Mouse (Mus musculus) megakaryocyte, adult 5-6 weeks (primary cell): ENCODE measurements at regions not wholly inside any gene's neighbourhood (a gene's known extent, or its start where the extent isn't known, plus 50 kb on each side); places are given as distances from the start of the nearest gene placed in this dataset.
"Not testable (repeated sequence)": the region's sequence is repeated elsewhere in the genome, so short reads cannot be mapped to it uniquely, and the experiment has no call there.

Experiments used
- ATAC-seq: 2 replicates; pipeline ENCODE4 v1.8.0; 2016; ENCODE audit warnings: mild to moderate bottlenecking, inconsistent platforms; ENCODE audit not compliant: poor library complexity, severe bottlenecking

DNA sequence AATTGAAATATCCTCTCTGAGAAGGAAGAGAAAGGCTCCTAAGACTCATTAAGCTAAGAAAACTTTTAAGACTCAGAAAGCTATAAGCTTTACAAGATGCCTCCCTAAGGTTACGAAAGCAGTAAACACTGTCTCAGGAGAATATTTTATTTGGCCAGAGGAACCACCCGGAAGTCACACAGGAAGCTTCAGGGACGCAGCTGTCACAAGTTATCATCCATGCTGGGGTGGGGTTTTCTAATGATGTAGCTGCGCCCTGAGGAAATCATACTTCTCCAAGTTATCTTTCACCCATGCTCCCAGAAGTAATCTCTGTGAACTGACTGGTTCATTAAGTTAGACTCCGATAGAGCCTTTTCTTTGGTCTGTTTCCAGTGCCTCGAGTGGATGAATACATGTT, 102.0 kb upstream of the Fam78b start:
- ATAC-seq: no peak

DNA sequence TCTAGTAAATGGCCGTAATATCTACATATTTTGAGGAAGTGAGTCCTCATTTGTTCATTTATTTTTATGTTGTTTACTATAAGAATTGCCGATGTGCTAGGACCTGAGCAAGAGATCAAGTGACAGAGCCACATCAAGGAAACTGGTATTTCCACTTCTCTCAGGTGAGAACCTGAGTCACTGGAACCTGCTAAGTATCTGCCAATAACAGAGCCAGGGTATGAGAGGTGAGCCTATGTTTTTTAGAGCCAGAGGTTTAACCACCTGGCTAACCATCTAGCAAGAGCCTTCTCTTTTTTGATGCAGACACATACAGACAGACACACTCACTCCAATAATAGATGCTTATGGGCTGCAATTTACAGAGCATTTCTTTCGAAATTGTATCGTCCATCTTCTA, 101.2 kb upstream of the Fam78b start:
- no peak for ATAC-seq

DNA sequence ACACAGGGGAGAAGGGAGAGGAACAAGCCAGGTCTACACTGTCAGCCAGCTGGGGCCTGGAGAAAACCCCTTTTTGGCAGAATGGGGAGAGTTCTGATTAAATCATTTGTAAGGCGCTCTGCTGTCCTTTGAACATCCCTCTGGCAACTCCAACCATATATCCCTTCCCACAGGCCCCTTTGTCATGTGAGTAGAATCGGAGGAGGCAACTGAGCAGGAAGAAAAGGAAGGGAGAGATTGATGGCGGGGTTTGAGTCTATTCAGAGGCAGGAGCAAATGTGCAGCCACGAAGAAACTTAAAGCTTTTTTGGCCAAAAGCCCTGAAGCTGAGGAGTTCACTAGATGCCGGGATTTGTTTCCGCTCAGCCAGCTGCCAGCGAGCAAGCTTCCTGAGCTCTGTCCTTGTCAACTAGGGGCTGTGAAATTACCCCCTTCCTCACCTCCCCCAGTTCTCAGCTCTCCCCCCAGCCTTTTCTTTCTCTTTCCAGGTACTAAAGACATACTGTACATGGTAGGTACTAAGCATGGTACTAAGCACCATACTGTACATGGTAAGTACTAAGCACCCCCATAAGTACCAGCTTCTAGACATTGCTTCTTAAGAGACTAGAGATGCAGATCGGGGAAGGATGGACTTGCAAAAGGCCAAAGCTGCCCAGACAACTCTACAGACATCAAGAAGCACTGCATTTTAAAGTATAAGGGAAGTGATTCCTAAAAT, 100.6 kb upstream of the Fam78b start:
- no peak for ATAC-seq

DNA sequence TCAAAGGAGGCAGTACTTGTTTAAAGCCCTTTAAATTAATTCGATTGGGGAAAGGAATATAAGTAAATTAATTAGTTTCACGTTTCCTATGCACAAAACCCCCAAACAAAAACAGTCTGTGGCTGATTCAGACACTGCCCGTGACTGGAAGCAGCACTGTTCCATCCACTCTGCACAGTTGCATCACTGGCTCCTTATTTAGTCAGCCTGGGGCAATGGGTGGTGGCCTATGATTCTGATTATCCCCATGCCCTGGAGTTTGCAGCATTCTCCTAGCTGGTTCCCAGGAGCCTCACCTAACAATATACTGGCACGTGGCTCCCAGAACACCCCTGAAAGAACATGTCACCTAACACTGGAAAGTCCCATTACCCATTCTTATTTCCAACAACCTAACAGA, 99.6 kb upstream of the Fam78b start:
- ATAC-seq: no peak

DNA sequence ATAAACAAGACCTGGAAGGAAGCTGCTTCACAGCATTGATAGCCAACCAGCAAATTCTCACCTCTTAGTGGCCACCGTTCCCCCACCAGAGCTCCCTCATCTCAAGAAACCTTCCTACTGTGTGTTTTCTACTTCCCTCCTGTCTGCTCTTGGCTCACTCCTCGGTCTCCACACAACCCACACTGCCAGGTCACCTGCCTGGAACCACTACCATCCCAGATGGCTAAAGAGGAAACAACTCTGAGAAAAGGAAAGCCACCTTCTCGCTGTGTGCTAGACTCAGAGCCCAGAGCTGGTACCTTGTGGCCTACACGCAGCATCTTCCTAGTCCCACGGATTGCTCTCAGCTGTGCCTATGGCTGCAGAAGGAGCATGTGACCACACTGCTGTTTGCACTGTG, 97.8 kb upstream of the Fam78b start:
- 0 out of 2 replicates have a peak, but pooled peaks have one; percentile 9 for ATAC-seq

DNA sequence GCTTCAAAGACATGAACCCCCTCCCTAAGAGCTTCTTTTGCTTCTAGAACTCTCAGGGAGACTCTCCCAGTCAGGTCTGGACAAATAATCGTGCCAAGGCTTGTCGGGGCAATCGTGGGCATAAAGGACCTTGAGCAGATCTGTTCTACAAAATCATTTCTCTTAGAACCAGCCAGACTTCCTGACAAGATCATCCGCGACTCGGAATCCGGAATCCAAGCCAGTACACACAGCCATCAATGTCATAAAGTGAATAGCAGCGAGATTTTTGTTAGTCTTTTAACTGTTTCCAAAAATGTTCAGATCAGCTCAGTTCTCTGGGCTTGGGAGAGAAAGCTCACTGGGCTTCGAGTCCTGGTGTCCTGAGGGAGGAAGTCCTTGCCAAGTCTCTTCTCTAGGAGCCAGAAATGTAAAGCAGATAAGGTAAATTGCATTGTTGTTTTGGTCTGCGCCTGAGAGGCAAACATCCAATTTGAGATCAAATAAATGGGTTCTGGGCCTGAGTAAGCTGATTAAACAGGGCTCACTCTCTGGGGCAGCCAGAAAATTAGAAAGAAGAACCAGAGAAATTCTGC, 92.9 kb upstream of the Fam78b start:
- ATAC-seq: no peak

DNA sequence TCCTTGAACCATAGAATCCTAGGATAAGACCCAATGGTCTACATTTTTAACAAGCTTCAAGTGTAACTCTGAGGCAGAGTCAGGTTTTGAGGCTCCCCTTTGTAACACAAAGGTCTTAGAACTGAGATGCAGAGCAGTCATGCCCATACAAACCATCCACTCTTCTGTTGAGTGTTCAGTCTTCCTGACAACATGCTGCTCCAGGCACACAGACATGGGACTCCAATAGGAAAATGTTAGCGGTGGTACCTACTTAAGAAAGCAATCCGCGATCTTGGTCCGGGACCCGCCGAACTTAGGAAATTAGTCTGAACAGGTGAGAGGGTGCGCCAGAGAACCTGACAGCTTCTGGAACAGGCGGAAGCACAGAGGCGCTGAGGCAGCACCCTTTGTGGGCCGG, 89.0 kb upstream of the Fam78b start:
- not testable (repeated sequence) for ATAC-seq

DNA sequence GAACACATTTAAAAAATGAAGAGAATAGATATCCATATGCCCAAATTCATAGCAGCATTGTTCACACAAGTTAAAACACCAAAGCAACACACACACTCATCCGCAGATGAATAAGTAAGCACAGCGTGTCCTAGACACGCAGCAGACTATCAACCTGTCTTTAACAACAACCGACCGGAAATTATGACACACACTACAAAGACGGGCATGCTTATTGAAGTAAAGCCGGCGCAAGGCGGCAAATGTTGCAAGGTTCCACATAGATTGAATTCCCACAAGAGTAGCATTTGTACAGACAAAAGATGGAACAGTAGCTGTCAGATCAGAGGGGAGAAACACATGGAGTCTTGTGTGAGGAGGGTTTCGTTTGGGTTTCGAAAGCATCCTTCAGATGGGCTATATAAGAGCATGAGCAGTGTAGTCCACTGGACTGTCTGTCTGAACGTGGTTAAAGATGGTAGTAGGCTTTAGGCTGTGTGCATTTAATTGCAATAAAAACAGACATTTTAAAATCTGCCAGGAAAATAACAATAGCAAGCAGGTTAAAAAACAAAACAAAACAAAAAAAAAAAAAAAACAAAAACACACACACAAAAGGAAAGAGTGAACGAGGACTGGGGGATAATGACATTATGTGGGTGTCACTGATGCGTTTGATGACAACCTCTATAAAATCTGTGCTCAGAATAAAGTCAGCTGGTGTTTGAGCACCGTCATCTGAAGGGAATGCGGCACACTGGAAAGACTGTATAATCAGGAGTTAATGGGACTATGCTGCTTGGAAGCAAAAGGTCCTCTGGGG, 78.1 kb upstream of the Fam78b start:
- no peak for ATAC-seq

DNA sequence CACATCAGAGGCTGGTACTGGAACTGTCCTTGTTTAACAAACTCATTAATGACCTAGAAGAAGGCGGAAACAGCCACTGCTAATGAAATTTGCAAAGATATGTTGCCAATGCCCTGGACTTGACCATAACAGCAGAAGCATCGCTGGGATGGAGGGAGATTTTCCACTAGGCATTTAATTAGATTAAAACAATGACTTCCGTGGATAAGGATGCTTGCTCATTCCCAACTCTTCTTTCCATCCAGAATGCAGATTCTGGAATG, 77.6 kb upstream of the Fam78b start:
- no peak for ATAC-seq

DNA sequence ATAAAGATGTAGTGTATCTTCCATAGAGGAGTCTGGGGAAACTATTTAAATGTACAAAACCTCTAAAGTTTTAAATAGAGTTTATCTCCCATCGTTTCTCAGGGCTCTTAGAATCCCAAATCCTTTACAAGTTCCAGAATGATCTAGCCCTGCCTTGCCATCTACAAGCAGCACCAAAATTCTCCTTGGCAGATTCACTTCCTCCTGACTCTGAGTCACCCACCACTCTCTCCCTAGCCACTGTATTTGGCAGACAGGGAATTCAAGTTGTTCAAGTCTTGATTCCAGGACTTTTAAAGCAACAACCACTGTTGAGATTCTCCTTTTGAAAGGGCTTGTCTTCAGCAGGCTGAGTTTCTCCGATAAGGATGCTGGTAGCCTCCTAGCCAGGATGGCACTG, 77.1 kb upstream of the Fam78b start:
- no peak for ATAC-seq

DNA sequence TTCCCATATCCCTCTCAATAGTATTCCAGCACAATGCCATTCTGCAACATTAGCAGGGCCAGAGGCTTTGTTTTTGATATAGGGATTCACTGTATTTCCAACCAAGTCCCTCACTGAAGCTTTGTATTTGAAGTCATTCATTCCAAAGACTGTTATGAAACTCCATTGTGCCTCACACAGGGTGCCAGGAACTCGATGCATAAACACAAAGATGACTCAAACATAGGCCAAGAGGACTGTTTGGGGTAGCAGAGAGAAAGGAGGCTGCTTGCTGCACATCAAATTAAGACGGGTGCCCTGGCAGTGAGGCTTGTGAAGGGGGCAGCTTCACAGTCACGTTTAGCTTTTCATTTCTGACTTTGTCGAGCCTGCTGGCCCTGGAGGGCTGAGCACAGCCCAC, 75.1 kb upstream of the Fam78b start:
- ATAC-seq: no peak

DNA sequence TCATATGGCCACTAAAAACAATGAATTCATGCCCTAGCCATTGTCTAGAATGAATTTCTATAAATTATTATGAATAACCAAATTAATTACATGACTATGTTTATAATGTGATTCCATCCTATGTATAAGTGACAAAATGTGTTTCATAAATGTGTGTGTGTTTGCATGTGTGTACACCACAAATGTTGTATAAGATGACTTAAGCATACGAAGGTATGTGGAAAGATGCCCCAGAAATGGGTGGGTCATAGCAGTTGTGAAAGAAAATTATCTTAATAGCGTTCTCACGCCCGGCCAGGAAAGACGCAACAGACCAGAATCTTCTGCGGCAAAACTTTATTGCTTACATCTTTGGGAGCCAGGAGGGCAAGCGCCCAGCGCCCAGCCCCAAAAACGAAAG, 61.5 kb upstream of the Fam78b start:
- ATAC-seq: not testable (repeated sequence)

DNA sequence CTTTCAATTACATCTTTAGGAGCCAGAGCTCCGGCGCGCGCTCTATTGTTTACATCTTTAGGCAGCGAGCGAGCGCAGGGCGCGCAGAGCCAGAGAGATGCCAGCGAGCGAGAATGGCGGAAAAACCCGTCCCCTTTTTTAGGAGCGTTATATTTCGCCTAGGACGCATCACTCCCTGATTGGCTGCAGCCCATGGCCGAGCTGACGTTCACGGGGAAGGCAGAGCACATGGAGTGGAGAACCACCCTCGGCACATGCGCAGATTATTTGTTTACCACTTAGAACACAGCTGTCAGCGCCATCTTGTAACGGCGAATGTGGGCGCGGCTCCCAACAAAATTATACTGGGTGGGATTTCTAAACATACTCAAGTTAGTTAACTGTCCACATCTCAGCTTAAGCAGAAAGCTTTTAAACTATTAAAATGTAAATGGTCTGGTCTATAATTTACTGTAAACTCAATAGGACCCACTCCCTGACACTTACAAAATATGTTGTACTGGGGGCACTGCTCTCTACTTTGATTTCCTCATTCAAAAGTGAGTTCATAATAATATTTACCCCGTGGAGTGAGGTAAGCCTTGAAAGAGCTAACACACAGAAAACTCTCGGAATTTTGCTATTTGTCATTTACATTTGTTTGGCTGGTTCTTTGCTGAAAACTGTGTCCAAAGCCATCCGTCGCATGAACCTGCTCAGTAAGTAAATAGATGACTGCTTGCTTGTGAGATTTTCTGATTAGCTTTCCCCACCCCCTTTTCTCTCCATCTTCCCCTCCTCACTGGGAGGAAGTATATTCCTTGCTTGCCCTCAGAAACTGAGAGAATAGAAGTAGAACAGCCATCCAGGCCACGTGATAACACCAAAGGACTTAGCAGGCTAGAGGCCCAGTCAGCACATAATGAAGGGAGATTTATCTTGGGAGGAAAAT, 60.8 kb upstream of the Fam78b start:
- not testable (repeated sequence) for ATAC-seq

DNA sequence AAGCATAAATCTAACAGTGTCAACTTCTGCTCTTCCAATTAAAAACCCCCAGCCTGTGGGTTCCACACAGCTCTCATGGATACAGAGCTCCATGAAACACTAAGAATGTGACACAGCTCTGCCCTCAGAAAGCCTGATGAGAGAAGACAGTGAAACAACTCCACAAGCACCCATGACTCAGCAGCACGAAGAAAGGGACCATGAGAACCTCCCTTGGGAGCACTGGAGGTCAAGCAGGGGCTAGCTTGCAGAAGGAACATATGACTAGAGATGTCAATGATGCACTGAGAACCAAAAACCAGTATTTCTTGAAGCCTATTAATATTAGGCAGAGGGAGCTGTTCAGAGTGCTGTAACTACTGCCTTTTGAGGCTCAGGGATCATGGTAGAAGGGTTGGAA, 59.0 kb upstream of the Fam78b start:
- no peak for ATAC-seq

DNA sequence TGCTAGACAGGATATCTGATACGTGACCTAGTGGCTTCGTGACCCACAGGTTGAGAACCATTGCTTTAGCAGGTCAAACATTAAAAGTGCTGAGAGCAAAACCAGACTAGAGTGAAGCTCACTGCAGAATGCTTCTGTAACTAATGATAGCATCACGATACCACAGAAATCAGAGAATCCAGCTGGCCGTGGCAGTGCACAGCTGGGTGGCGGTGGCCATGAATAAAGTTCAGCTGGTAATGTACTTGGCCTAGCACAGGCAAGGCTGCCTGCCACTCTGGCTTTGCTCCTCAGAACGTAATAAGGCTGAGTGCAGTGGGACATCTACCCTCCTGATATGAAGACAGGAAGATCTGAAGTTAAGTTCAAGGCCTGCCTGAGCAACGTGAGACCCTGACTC, 56.7 kb upstream of the Fam78b start:
- ATAC-seq: no peak

DNA sequence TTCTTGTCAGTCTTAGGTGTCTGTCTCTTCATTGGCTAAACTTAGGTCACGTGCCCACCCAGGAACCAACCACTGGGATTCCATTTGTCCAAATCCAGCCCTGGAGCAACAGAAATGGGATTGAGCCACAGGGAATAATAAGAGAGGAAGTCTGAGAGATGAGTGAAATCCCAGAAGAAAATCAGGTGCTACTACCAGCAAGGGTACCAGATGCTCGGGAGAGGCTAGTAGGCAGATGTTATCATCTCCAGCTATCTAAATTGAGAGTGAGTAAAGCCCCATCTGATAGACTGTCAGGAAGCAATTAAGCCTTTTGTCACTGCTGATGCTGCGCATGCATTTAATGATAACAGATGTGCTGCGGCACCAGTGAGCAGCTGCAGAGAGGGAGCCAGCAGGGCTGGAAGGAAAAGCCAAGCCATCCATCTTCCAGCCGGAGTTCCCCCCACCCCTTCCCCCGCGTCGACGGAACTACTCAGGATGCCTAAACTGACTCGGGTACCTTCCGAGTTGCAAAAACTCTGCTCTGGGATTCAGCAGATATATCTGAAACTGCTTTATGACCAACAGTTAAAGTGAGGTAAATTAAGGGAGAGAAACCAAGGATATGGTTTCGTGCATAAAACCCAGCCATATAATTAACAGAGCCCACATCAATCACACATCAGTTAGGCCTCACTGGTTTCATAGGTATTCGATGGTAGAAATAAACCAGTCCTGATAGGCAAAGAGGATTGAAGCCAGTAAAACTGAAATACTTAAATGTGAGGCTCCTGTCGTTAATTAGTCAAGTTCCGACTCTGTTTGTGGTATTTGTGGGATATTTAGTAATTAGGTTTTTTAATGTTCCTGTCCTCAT, 53.1 kb upstream of the Fam78b start:
- ATAC-seq: no peak
